Mouse (Mus musculus): ENCODE results near the gene Arl3. TPM values are rescaled to one million over a fixed set of nuclear protein-coding genes. Genes with fewer than 3 reads are reported as not detected.

Gene Arl3
- polyA plus RNA-seq, 1 experiment = 1.5 TPM

DNA sequence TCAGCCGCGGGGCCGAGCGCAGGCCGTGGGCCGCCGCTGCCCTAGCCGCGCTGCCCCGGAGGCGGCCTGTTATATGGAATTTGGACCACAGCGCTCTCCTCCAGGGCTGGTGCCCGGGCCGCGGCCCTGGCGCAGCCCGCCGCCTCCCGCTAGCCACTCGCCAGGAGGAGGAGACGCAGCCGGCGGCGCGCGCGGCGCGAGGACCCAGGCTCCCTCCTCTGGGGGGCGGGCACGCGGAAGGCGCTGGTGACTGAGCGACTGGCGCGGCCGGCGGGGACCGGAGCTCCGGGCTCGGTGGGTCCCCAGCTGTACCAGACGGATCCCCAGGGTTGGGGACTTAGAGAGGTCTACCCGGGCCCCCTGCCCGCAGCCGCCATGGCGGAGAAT is 70.9 kb downstream of the Arl3 start:
- Histone ChIP-seq H3K4me1 (ENCODE audit: control insufficient read depth) (peaks cover 70% of the 10 kb centered on the region), H3K4me3 (replicated peaks) (peak overlapping the region; percentile 81), H3K27me3 (ENCODE audit: control insufficient read depth) (no peaks in the 10 kb centered on the region), H3K36me3 (ENCODE audit: control insufficient read depth) (peaks cover 20% of the 10 kb centered on the region), H3K9me3 (ENCODE audit: control insufficient read depth, low read length) (no peaks in the 10 kb centered on the region)
- TF ChIP-seq GATA1 (IDR thresholded peaks at IDR 0.05; ENCODE audit: low read length) (no peak), TAL1 (IDR thresholded peaks at IDR 0.05; ENCODE audit: low read length) (no peak)

GRCm38 (mm10) chr19:46501401-46502068 is 71.5 kb downstream of the Arl3 start, which contains the start of gene Trim8:
TSS of gene Trim8 (plus strand) at chr19:46501702.
- no peaks in the 10 kb centered on the region for H3K9me3 ChIP-seq (ENCODE audit: control insufficient read depth, low read length)
- H3K27me3 ChIP-seq (ENCODE audit: control insufficient read depth) = no peaks in the 10 kb centered on the region
- peak within 1 kb of the TSS; percentile 81 for H3K4me3 ChIP-seq (replicated peaks)
- peaks cover 65% of the 10 kb centered on the region for H3K4me1 ChIP-seq (ENCODE audit: control insufficient read depth)
- TF ChIP-seq GATA1 (IDR thresholded peaks at IDR 0.05; ENCODE audit: low read length) (no peak), TAL1 (IDR thresholded peaks at IDR 0.05; ENCODE audit: low read length) (no peak)
- H3K36me3 ChIP-seq (ENCODE audit: control insufficient read depth) = peaks cover 15% of the 10 kb centered on the region

- Histone ChIP-seq H3K9me3 (ENCODE audit: control insufficient read depth, low read length) (no peaks in the 10 kb centered on the region), H3K4me1 (ENCODE audit: control insufficient read depth) (peaks cover 57% of the 10 kb centered on the region), H3K27me3 (ENCODE audit: control insufficient read depth) (no peaks in the 10 kb centered on the region)
These were observed 72.2 kb downstream of the Arl3 start for GRCm38 (mm10) chr19:46500581-46501341.

DNA sequence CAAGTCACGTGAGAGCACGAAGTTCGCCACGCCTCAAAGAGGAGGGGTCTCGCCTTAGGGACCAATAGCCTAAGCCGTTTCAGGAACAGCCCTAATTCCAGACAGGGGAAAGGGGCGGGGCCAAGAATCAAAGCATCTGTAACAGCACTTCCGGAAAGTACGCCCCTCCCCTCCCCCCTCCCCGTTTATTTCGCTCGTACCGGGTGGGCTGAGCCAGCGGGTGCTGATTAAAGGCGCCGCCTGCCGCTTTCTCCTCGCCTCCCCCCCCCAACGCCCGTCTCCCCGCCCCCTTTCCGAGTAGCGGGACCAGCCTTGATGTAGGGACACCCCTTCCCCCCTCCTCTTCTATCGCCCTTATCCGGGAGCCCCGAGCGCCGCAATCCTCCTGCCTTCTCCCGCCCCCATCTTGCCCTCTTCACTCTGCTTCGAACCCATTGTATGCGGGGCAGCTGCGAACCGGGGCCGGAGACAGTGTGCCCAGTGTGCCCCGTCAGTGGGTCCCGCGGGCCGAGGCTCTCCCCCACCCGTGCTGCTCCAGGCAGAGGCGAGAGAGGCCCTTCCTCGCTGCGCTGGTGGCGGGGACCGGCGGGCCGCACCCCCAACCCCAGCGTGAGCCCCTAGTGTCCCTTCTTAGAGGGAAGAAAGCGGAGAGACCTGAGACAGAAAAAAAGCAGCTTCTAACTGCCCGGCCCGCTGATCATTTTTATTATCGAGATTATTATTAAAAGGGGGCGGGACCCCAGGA is 73.0 kb downstream of the Arl3 start:
- no peaks in the 10 kb centered on the region; the same call in none of the 2 replicates for H3K36me3 ChIP-seq (ENCODE audit: control insufficient read depth)
- peak overlapping the region; percentile 81 for H3K4me3 ChIP-seq (replicated peaks)
- H3K27me3 ChIP-seq (ENCODE audit: control insufficient read depth) = no peaks in the 10 kb centered on the region
- H3K4me1 ChIP-seq (ENCODE audit: control insufficient read depth) = peaks cover 52% of the 10 kb centered on the region
- no peaks in the 10 kb centered on the region for H3K9me3 ChIP-seq (ENCODE audit: control insufficient read depth, low read length)
- no peak for TF ChIP-seq GATA1 (IDR thresholded peaks at IDR 0.05; ENCODE audit: low read length)

More at GRCm38 (mm10) chr19:46500581-46501341, 72.2 kb downstream of the Arl3 start:
- Histone ChIP-seq H3K4me3 (replicated peaks) (peak overlapping the region; percentile 81), H3K36me3 (ENCODE audit: control insufficient read depth) (peaks cover 7% of the 10 kb centered on the region)
- no peak for TF ChIP-seq GATA1 (IDR thresholded peaks at IDR 0.05; ENCODE audit: low read length)
- TF ChIP-seq TAL1 (IDR thresholded peaks at IDR 0.05; ENCODE audit: low read length) = no peak

- H3K36me3 ChIP-seq (ENCODE audit: control insufficient read depth) = no peaks in the 10 kb centered on the region; the same call in 1 of the 2 replicates
These were observed 73.5 kb downstream of the Arl3 start for GRCm38 (mm10) chr19:46499539-46499835.

DNA sequence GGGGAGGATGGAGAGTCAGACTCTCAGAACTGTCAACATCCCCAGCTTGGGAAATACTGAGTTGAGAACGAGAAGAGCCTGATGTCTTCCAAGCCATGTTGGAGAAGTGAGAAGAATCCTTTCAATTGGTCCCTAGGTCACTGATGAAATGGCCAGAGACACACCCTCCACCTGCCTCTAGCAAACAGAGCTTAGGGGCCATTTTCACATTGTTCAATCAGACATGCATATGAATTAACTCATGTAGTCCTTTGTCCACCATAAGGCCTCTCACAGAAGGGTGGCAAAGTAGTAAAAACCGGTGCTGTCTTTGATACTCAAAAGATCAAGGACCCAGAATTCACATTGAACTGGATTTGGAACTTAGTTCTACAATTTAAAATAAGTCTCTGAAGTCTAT is 75.8 kb downstream of the Arl3 start:
- Histone ChIP-seq H3K4me3 (replicated peaks) (no peak overlapping the region), H3K36me3 (ENCODE audit: control insufficient read depth) (no peaks in the 10 kb centered on the region), H3K9me3 (ENCODE audit: control insufficient read depth, low read length) (no peaks in the 10 kb centered on the region), H3K27me3 (ENCODE audit: control insufficient read depth) (no peaks in the 10 kb centered on the region), H3K4me1 (ENCODE audit: control insufficient read depth) (peaks cover 24% of the 10 kb centered on the region)
- TF ChIP-seq TAL1 (IDR thresholded peaks at IDR 0.05; ENCODE audit: low read length) (no peak), GATA1 (IDR thresholded peaks at IDR 0.05; ENCODE audit: low read length) (no peak)

More at GRCm38 (mm10) chr19:46499539-46499835, 73.5 kb downstream of the Arl3 start:
- Histone ChIP-seq H3K9me3 (ENCODE audit: control insufficient read depth, low read length) (no peaks in the 10 kb centered on the region), H3K4me3 (replicated peaks) (peak overlapping the region; percentile 81), H3K4me1 (ENCODE audit: control insufficient read depth) (peaks cover 47% of the 10 kb centered on the region), H3K27me3 (ENCODE audit: control insufficient read depth) (no peaks in the 10 kb centered on the region)
- TF ChIP-seq TAL1 (IDR thresholded peaks at IDR 0.05; ENCODE audit: low read length) (no peak), GATA1 (IDR thresholded peaks at IDR 0.05; ENCODE audit: low read length) (no peak)

DNA sequence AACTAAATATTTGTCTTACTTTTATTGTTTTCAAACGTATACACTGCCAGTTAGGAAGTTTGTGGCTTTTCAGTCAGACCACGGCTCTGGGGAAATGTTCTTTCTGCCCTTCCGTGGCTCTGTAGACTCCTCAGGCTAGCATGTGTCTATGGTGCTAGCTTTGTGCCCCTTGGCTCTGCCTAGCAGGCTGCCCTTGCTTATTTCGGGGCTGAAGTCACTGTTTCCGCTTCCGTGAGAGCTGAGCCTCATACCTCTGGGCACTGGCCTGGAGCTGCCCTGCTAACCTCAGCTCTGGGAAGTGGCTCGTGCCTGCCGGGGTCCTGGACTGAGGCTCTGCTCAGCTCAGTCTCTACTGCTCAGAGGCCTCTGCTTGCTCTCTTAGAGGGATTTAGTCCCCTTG is 77.9 kb downstream of the Arl3 start:
- no peak for TF ChIP-seq TAL1 (IDR thresholded peaks at IDR 0.05; ENCODE audit: low read length)
- no peak for TF ChIP-seq GATA1 (IDR thresholded peaks at IDR 0.05; ENCODE audit: low read length)
- no peaks in the 10 kb centered on the region for H3K27me3 ChIP-seq (ENCODE audit: control insufficient read depth)
- no peak overlapping the region for H3K4me3 ChIP-seq (replicated peaks)
- no peaks in the 10 kb centered on the region for H3K9me3 ChIP-seq (ENCODE audit: control insufficient read depth, low read length)
- H3K4me1 ChIP-seq (ENCODE audit: control insufficient read depth) = peaks cover 14% of the 10 kb centered on the region
- H3K36me3 ChIP-seq (ENCODE audit: control insufficient read depth) = no peaks in the 10 kb centered on the region

DNA sequence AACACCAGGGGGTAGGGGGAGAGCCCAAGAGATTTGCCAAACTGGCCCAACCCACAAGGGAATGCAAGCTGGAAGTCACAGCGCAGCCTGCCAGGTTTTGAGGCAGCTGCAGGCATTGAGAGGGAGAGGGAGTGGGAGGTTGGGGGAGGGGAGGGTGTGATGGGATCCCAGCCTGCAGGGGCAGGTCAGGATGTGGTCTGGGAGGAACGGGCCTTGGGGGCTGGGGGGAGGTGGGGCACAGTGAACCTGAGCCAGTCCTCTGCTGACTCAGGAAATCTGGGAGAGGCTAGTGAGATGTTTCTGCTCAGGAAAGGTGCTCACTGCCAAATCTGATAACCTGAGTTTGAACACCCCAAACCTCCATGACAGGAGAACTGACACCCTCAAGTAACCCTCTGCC is 82.4 kb downstream of the Arl3 start:
- no peak overlapping the region for H3K4me3 ChIP-seq (replicated peaks)
- H3K4me1 ChIP-seq (ENCODE audit: control insufficient read depth) = peaks cover 19% of the 10 kb centered on the region
- TF ChIP-seq GATA1 (IDR thresholded peaks at IDR 0.05; ENCODE audit: low read length) (no peak), TAL1 (IDR thresholded peaks at IDR 0.05; ENCODE audit: low read length) (no peak)
- no peaks in the 10 kb centered on the region for H3K27me3 ChIP-seq (ENCODE audit: control insufficient read depth)
- peaks cover 5% of the 10 kb centered on the region for H3K36me3 ChIP-seq (ENCODE audit: control insufficient read depth)
- H3K9me3 ChIP-seq (ENCODE audit: control insufficient read depth, low read length) = no peaks in the 10 kb centered on the region

GRCm38 (mm10) chr19:46489448-46489847 is 83.5 kb downstream of the Arl3 start:
- H3K36me3 ChIP-seq (ENCODE audit: control insufficient read depth) = peaks cover 5% of the 10 kb centered on the region
- no peaks in the 10 kb centered on the region for H3K27me3 ChIP-seq (ENCODE audit: control insufficient read depth)
- H3K9me3 ChIP-seq (ENCODE audit: control insufficient read depth, low read length) = no peaks in the 10 kb centered on the region
- TF ChIP-seq TAL1 (IDR thresholded peaks at IDR 0.05; ENCODE audit: low read length) (no peak), GATA1 (IDR thresholded peaks at IDR 0.05; ENCODE audit: low read length) (no peak)
- H3K4me3 ChIP-seq (replicated peaks) = no peak overlapping the region
- peaks cover 28% of the 10 kb centered on the region for H3K4me1 ChIP-seq (ENCODE audit: control insufficient read depth)

All from erythroblast, embryonic 14.5 days (primary cell).